Mouse (Mus musculus) heart, embryonic 16.5 days (tissue): ENCODE results near the gene Rprml. TPM values are rescaled to one million over a fixed set of nuclear protein-coding genes. Genes with fewer than 3 reads are reported as not detected.
A peak's percentile ranks its signal among the peaks of the same experiment; 100 is the strongest.

Experiments used
- ATAC-seq: fragments of 200-750 bp; cut with Nextera tagmentation; replicated peaks from 2 replicates; pipeline ENCODE4 v1.8.0; 2017; ENCODE audit warnings: moderate number of reproducible peaks; ENCODE audit not compliant: insufficient read depth, low FRiP score; ENCODE audit errors: extremely low read depth
- H3K27ac ChIP-seq: fragments of 300-500 bp; sonication (generic); 2 replicates; pipeline ENCODE4 v1.5.1; 2014; ENCODE audit warnings: mild to moderate bottlenecking, low read length, control low read depth, moderate library complexity
- H3K27me3 ChIP-seq: fragments of 300-500 bp; sonication (generic); 2 replicates; pipeline ENCODE4 v1.6.1; 2014; ENCODE audit warnings: low read length, mixed read lengths; ENCODE audit not compliant: control insufficient read depth, insufficient read depth
- H3K36me3 ChIP-seq: fragments of 300-500 bp; sonication (generic); 2 replicates; pipeline ENCODE4 v1.6.1; 2014; ENCODE audit not compliant: control insufficient read depth, insufficient read depth
- H3K4me1 ChIP-seq: fragments of 300-500 bp; sonication (generic); 2 replicates; pipeline ENCODE4 v1.6.1; 2014; ENCODE audit warnings: low read length, mixed read lengths; ENCODE audit not compliant: control insufficient read depth, insufficient read depth
- H3K4me2 ChIP-seq: fragments of 300-500 bp; sonication (generic); 2 replicates; pipeline ENCODE4 v1.6.1; 2014; ENCODE audit warnings: low read depth, mild to moderate bottlenecking, control low read depth, low read length
- H3K4me3 ChIP-seq: fragments of 300-500 bp; sonication (generic); 2 replicates; pipeline ENCODE4 v1.5.1; 2014; ENCODE audit warnings: mild to moderate bottlenecking, control low read depth, low read length
- H3K9ac ChIP-seq: fragments of 300-500 bp; sonication (generic); 2 replicates; pipeline ENCODE4 v1.6.1; 2014; ENCODE audit warnings: low read length, control low read depth
- H3K9me3 ChIP-seq: fragments of 300-500 bp; sonication (generic); replicated peaks from 2 replicates; pipeline ENCODE4 v1.6.1; 2016; ENCODE audit warnings: low read length; ENCODE audit not compliant: control insufficient read depth
- WGBS: fragments of 180-500 bp; shearing (Covaris S2); extraction: QIAGEN DNeasy Blood & Tissue Kit; methylation state at CpG from one replicate; pipeline ENCODE4 v1.1.7; 2014; 5-methylcytosine and 5-hydroxymethylcytosine counted together
- polyA plus RNA-seq: library from polyadenylated mRNA; unstranded; fragments of >200 nt; fragmentation: Nextera tagmentation; extraction: Ambion mirVana; gene quantifications from 2 replicates; pipeline ENCODE4 v1.2.1, GENCODE M21; 2015

The Rprml gene
- polyA plus RNA-seq = not detected in 2 replicates

DNA sequence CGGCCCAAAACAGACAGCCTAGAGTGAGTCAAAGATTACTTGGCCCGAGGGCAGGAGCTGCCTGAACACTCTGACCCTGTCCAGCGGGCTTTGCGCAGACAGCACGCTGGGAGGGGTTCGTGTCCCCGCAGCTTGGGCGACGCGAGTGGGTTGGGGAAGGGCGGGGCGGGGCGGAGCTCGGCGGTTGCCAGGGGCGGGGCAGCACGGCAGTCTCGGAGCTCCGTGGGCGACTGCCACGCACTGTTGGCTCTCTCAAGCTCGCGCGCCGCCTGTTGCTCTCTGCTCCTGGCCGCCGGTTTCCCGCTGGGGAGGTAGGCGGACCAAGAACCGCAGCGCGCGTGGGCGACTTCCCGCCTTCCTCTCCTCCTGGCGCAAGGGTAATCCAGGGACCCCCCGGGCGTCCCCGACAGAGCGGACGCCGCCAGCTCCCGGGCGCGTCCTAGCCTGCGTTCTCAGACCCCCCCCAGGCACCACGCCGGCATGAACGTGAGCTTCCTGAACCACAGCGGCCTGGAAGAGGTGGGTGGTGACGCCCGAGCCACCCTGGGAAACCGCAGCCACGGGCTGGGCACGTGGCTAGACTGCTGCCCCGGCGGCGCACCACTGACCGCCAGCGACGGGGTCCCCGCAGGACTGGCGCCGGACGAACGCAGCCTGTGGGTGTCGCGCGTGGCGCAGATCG is at the start of gene Rprml:
TSS of gene Rprml (plus strand) at position 270 of the 682 bp plus-strand sequence.
- H3K36me3 ChIP-seq = no peaks in the 10 kb centered on the region
- 1% methylated on average over 67 of the region's 71 CpGs for WGBS
- H3K27ac ChIP-seq = no peak within 1 kb of the TSS
- H3K27me3 ChIP-seq = peaks cover 78% of the 10 kb centered on the region
- ATAC-seq = no peak
- peaks cover 1% of the 10 kb centered on the region for H3K9me3 ChIP-seq
- H3K4me1 ChIP-seq = 0 out of 2 replicates have a peak, but pooled peaks cover 4% of the 10 kb centered on the region
- peak within 1 kb of the TSS; percentile 57 for H3K4me2 ChIP-seq
- no peak within 1 kb of the TSS for H3K9ac ChIP-seq
- H3K4me3 ChIP-seq = peak within 1 kb of the TSS; percentile 33

DNA sequence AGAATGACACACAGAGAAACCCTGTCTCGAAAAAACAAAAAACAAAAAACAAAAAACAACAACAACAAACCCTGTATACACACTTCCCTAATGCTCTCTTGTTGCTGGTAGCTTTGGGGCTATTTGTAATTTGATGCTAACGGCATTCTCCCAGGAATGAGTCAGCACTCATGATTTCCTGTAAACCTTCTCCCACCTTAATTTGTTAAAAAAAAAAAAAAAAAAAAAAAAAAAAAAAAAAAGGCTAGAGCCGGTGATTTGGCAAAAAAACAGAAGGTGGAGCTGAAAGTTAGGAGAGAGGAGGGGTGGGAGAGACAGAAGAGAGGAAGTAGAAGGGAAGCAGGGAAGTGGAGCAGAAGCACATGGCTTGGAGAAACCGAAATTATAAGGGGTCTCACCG is 42.8 kb upstream of the Rprml start:
- Histone ChIP-seq H3K4me2 (no peak overlapping the region), H3K4me3 (no peak overlapping the region), H3K36me3 (no peaks in the 10 kb centered on the region), H3K4me1 (no peaks in the 10 kb centered on the region), H3K27me3 (no peaks in the 10 kb centered on the region), H3K9ac (no peak overlapping the region), H3K27ac (no peak overlapping the region), H3K9me3 (no peaks in the 10 kb centered on the region)
- 53% methylated on average over 5 of the region's 5 CpGs for WGBS
- no peak for ATAC-seq

DNA sequence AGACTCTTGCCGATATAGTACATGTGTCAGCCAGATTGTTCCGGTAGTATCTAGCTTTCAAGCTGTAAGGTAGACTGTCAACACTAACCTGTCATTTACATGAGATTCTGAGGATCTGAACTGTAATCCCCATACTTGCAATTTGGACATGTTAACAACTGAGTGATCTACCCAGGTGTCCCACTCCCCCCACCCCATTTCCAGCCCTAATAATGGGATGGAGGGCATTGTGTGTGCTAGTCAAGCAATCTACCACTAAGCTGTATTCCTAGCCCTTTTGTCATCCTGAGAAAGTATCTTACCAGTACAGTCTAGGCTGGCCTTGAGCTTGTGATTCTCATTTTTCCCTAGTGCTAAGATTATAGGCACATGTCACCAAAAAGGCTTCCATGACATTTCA is 38.6 kb upstream of the Rprml start:
- no peak for ATAC-seq
- Histone ChIP-seq H3K4me1 (no peaks in the 10 kb centered on the region), H3K27ac (no peak overlapping the region), H3K4me2 (no peak overlapping the region), H3K9me3 (no peaks in the 10 kb centered on the region), H3K27me3 (no peaks in the 10 kb centered on the region), H3K9ac (no peak overlapping the region), H3K36me3 (no peaks in the 10 kb centered on the region), H3K4me3 (no peak overlapping the region)
- 78% methylated on average over 2 of the region's 2 CpGs for WGBS

DNA sequence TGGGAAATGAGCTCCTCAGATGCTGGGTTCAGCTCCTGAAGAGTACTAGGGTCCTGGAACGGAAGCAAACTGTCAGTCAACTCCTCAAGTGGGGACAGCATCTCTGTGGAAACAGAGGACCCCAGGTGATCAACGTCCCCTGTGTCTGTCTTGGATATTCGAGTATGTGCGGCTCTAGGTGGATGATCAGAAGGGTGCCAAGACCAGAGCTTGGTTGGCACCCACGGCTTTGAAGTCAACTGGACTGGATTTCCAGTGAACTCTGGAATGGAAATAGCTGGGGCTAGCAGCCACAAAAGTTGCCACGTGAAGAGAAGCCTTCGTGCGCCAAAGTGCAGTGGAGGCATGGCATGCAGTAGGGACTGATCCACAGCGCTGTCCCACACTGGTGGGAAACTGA is 28.3 kb upstream of the Rprml start, which contains the start of gene Gm884:
TSS of gene Gm884 (minus strand) at position 101 of the 400 bp plus-strand sequence.
- WGBS = 75% methylated on average over 9 of the region's 9 CpGs
- no peak for ATAC-seq
- no peaks in the 10 kb centered on the region for H3K36me3 ChIP-seq
- H3K9ac ChIP-seq = no peak within 1 kb of the TSS
- H3K4me2 ChIP-seq = no peak within 1 kb of the TSS
- H3K4me1 ChIP-seq = no peaks in the 10 kb centered on the region
- no peaks in the 10 kb centered on the region for H3K27me3 ChIP-seq
- H3K9me3 ChIP-seq = no peaks in the 10 kb centered on the region
- H3K27ac ChIP-seq = no peak within 1 kb of the TSS
- no peak within 1 kb of the TSS for H3K4me3 ChIP-seq

DNA sequence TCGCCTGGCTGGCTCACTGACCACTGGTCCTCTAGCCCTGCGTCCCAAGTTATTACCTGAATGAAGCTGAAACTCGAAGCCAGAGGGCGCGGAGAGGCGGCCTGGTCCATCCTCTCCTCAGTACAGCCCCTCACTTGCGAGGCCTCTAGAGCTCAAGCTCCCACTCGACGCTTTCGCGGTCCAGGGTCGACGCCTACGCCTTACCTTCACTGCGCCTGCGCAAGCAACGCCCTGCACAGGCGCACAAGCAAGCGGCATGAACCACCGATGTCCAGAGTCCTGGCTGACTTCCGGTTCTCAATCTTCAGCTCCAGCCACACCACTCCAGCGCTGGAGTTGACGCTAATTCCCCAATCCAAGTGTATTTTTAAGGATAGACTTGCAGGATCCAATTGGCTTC is 21.9 kb upstream of the Rprml start:
- no peak for ATAC-seq
- H3K27ac ChIP-seq = no peak overlapping the region
- H3K27me3 ChIP-seq = 0 out of 2 replicates have a peak, but pooled peaks cover 2% of the 10 kb centered on the region
- no peaks in the 10 kb centered on the region for H3K9me3 ChIP-seq
- WGBS = 73% methylated on average over 23 of the region's 23 CpGs
- no peak overlapping the region for H3K4me2 ChIP-seq
- no peaks in the 10 kb centered on the region for H3K36me3 ChIP-seq
- H3K4me3 ChIP-seq = no peak overlapping the region
- no peak overlapping the region for H3K9ac ChIP-seq
- H3K4me1 ChIP-seq = no peaks in the 10 kb centered on the region

DNA sequence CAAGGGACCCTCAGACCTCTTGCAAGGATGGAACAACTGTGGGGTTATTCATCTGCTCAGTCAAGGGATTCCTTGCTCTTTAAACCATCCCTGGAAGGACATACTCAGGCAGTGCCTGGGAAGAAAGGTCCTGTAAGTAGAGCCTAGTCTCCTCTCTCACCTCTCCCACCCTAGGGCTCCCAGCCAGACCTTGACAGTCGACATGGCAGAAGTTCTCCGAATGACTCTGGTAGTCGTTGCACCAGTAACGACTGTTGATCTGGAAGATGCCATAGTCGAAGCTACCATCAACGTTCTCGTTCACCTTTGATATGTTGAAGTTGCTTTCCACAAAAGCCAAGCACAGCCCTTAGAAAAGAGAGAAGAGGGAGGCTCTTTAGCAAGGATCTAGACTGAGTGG is 14.6 kb upstream of the Rprml start:
- Histone ChIP-seq H3K4me1 (no peaks in the 10 kb centered on the region), H3K9ac (no peak overlapping the region), H3K4me3 (no peak overlapping the region), H3K4me2 (no peak overlapping the region), H3K27ac (no peak overlapping the region), H3K27me3 (peaks cover 5% of the 10 kb centered on the region; the same call in 1 of the 2 replicates), H3K36me3 (no peaks in the 10 kb centered on the region), H3K9me3 (no peaks in the 10 kb centered on the region)
- ATAC-seq = no peak
- WGBS = 77% methylated on average over 7 of the region's 7 CpGs

DNA sequence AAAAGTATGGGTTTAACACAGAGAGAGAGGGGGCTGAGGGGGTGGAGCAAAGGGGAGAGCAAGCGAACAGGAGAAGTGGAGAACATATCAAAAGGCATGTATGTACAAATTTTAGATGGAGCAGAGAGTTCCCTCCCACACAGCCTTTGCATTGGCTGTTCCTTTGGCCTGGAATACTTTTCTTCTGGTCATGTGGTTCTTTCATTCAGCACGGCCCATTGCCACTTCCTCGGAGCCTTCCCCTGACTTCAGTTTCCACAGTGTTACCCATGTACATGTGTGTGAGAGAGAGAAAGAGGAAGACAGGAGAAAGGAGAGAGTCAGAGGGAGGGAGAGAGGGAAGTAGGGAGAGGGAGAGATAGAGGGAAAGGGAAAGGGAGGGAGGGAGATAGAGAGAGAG is 13.9 kb upstream of the Rprml start:
- H3K9me3 ChIP-seq = no peaks in the 10 kb centered on the region
- no peak overlapping the region for H3K4me2 ChIP-seq
- no peaks in the 10 kb centered on the region for H3K4me1 ChIP-seq
- peaks cover 6% of the 10 kb centered on the region for H3K27me3 ChIP-seq
- H3K9ac ChIP-seq = no peak overlapping the region
- ATAC-seq = no peak
- no peaks in the 10 kb centered on the region for H3K36me3 ChIP-seq
- no peak overlapping the region for H3K27ac ChIP-seq
- 61% methylated on average over 3 of the region's 3 CpGs for WGBS
- H3K4me3 ChIP-seq = no peak overlapping the region

DNA sequence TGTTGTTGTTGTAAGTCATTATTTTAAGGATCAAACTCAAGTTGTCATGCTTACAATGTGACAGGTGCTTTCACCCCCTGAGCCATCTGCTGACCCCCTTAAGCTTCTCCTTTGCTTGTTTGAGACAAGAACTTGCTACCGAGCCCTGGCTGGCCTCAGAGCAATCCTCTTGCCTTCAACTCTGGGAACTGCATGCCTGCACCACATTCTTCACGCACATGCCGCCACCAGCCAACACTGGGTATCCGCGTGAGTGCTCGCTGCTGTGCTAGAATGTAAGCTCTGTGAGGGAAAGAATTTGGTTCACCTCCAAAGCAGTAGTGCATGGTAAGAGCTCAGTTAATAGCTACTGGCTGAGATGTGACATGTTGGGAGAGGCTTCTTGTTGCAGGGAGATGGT is 13.1 kb upstream of the Rprml start:
- H3K4me1 ChIP-seq = no peaks in the 10 kb centered on the region
- ATAC-seq = no peak
- peaks cover 10% of the 10 kb centered on the region for H3K27me3 ChIP-seq
- no peak overlapping the region for H3K9ac ChIP-seq
- no peaks in the 10 kb centered on the region for H3K9me3 ChIP-seq
- no peak overlapping the region for H3K4me2 ChIP-seq
- H3K27ac ChIP-seq = no peak overlapping the region
- WGBS = 69% methylated on average over 6 of the region's 6 CpGs
- no peaks in the 10 kb centered on the region for H3K36me3 ChIP-seq
- no peak overlapping the region for H3K4me3 ChIP-seq

DNA sequence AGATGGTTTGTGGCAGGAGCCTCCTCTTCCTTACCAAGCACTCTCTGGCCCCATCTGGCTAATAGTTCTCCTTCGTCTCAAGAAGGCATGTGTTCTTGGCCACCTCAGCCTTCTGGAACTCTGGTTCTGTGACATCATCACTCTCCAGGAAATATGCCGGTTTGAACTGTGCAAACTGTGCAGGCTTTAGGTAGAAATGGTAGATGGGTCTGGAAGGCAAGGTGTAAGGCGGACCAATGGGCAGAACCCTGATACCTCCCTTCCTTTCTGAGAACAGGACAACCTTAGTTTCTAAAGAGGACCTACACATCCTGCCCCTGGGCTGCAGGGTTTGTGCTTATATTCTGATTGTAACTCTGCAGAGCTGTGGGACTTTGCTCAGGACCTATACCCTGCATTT is 10.6 kb upstream of the Rprml start, which contains the start of gene Lyzl6:
TSS of gene Lyzl6 (minus strand) at position 101 of the 400 bp plus-strand sequence.
- WGBS = 63% methylated on average over 3 of the region's 3 CpGs
- no peak for ATAC-seq
- H3K27ac ChIP-seq = no peak within 1 kb of the TSS

More for the DNA sequence above, 10.6 kb upstream of the Rprml start, which contains the start of gene Lyzl6:
- H3K4me1 ChIP-seq = no peaks in the 10 kb centered on the region
- no peaks in the 10 kb centered on the region for H3K9me3 ChIP-seq
- no peaks in the 10 kb centered on the region for H3K36me3 ChIP-seq
- H3K4me3 ChIP-seq = no peak within 1 kb of the TSS
- no peak within 1 kb of the TSS for H3K4me2 ChIP-seq
- no peak within 1 kb of the TSS for H3K9ac ChIP-seq
- peaks cover 9% of the 10 kb centered on the region for H3K27me3 ChIP-seq
